Mouse (Mus musculus) CH12.LX (cell line): ENCODE results near the gene Pef1. TPM values are rescaled to one million over a fixed set of nuclear protein-coding genes. Genes with fewer than 3 reads are reported as not detected.

Source experiments
- DNase-seq: peaks from one replicate; pipeline ENCODE4 v3.0.0-alpha.2; 2013; ENCODE audit errors: extremely low read depth
- H3K27ac ChIP-seq: 2 replicates; pipeline ENCODE4 v1.5.1; 2012; ENCODE audit warnings: low read depth, mild to moderate bottlenecking, control low read depth, moderate library complexity; ENCODE audit not compliant: insufficient read depth
- H3K27me3 ChIP-seq: replicated peaks from 2 replicates; pipeline ENCODE3; 2012; ENCODE audit warnings: inconsistent platforms
- H3K36me3 ChIP-seq, 2 experiments: replicated peaks in 1 of 2; 2 replicates each; pipeline versions ENCODE3 to v1.6.1; 2012; ENCODE audit warnings: inconsistent platforms in 1 of 2, low read length in 1 of 2, mild to moderate bottlenecking in 1 of 2, mixed read lengths in 1 of 2, moderate library complexity in 1 of 2; ENCODE audit not compliant: control insufficient read depth in 1 of 2, insufficient read depth in 1 of 2
- H3K4me1 ChIP-seq, 2 experiments: 2 replicates each; pipeline ENCODE4 v1.6.1; 2012; ENCODE audit warnings: inconsistent platforms in 1 of 2, moderate library complexity in 1 of 2; ENCODE audit not compliant: insufficient read depth in 2 of 2, control insufficient read depth in 1 of 2
- H3K4me2 ChIP-seq: 2 replicates; pipeline ENCODE4 v1.6.1; 2012; ENCODE audit warnings: low read depth, mild to moderate bottlenecking, control low read depth; ENCODE audit not compliant: poor library complexity, insufficient read depth, severe bottlenecking
- H3K4me3 ChIP-seq, 3 experiments: fragments of 150-350 bp in 1 of 3; sonication (generic) in 1 of 3; replicated peaks in 1 of 3; 2 replicates each; pipeline versions ENCODE3 to v1.5.1; 2011 to 2012; ENCODE audit warnings: low read depth in 2 of 3, low read length in 2 of 3, mild to moderate bottlenecking in 2 of 3, moderate library complexity in 2 of 3, control low read depth in 1 of 3, improper control_type of control experiment in 1 of 3, inconsistent platforms in 1 of 3, mixed read lengths in 1 of 3; ENCODE audit not compliant: poor library complexity in 1 of 3
- H3K79me2 ChIP-seq: replicated peaks from 2 replicates; pipeline ENCODE4 v1.6.1; 2012; ENCODE audit warnings: mild to moderate bottlenecking, moderate library complexity; ENCODE audit not compliant: control insufficient read depth, poor library complexity, insufficient read depth, severe bottlenecking; ENCODE audit errors: extremely low read depth
- H3K9ac ChIP-seq: 2 replicates; pipeline ENCODE4 v1.6.1; 2012; ENCODE audit warnings: low read depth, mild to moderate bottlenecking, control low read depth, moderate library complexity; ENCODE audit not compliant: insufficient read depth
- H3K9me3 ChIP-seq: replicated peaks from 2 replicates; pipeline ENCODE3; 2012; ENCODE audit warnings: low read length, inconsistent platforms, mixed read lengths
- CHD1 ChIP-seq: IDR thresholded peaks from 2 replicates; pipeline ENCODE4 v1.6.1; 2012; ENCODE audit warnings: low read depth, low read length, improper control_type of control experiment, inconsistent platforms
- CHD2 ChIP-seq: IDR thresholded peaks from 2 replicates; pipeline ENCODE4 v1.6.1; 2011; ENCODE audit warnings: low read length, improper control_type of control experiment
- E2F4 ChIP-seq: IDR thresholded peaks from 2 replicates; pipeline ENCODE4 v1.6.1; 2011; ENCODE audit warnings: low read depth, low read length, improper control_type of control experiment; ENCODE audit not compliant: insufficient replicate concordance
- ELF1 ChIP-seq: IDR thresholded peaks from 2 replicates; pipeline ENCODE4 v1.6.1; 2014; ENCODE audit warnings: low read depth, mild to moderate bottlenecking, inconsistent platforms, low read length, improper control_type of control experiment
- EP300 ChIP-seq: IDR thresholded peaks from 2 replicates; pipeline ENCODE4 v1.6.1; 2011; ENCODE audit warnings: low read length, improper control_type of control experiment
- HCFC1 ChIP-seq: IDR thresholded peaks from 2 replicates; pipeline ENCODE4 v1.6.1; 2012; ENCODE audit warnings: low read depth, mild to moderate bottlenecking, inconsistent platforms, low read length, improper control_type of control experiment
- IRF4 ChIP-seq: IDR thresholded peaks from 2 replicates; pipeline ENCODE4 v1.6.1; 2014; ENCODE audit warnings: low read depth, mild to moderate bottlenecking, inconsistent platforms, low read length, improper control_type of control experiment
- JUND ChIP-seq: conservative IDR thresholded peaks from 2 replicates; pipeline ENCODE4 v1.6.1; 2011; ENCODE audit warnings: low read depth, low read length, improper control_type of control experiment
- MAFK ChIP-seq: IDR thresholded peaks from 2 replicates; pipeline ENCODE4 v1.6.1; 2011; ENCODE audit warnings: low read length, improper control_type of control experiment; ENCODE audit not compliant: insufficient replicate concordance
- MAX ChIP-seq: IDR thresholded peaks from 2 replicates; pipeline ENCODE4 v1.6.1; 2011; ENCODE audit warnings: low read length, improper control_type of control experiment
- MAZ ChIP-seq: IDR thresholded peaks from 2 replicates; pipeline ENCODE4 v1.6.1; 2012; ENCODE audit warnings: low read depth, mild to moderate bottlenecking, inconsistent platforms, low read length, improper control_type of control experiment, moderate library complexity
- MXI1 ChIP-seq: IDR thresholded peaks from 2 replicates; pipeline ENCODE4 v1.6.1; 2011; ENCODE audit warnings: mild to moderate bottlenecking, low read depth, low read length, improper control_type of control experiment
- MYC ChIP-seq: IDR thresholded peaks from 2 replicates; pipeline ENCODE4 v1.6.1; 2011; ENCODE audit warnings: low read depth, mild to moderate bottlenecking, improper control_type of control experiment, low read length
- NRF1 ChIP-seq: IDR thresholded peaks from 2 replicates; pipeline ENCODE4 v1.6.1; 2014; ENCODE audit warnings: low read depth, mild to moderate bottlenecking, inconsistent platforms, low read length, improper control_type of control experiment, moderate library complexity
- PAX5 ChIP-seq: IDR thresholded peaks from 2 replicates; pipeline ENCODE4 v1.6.1; 2012; ENCODE audit warnings: low read length, inconsistent platforms, mixed read lengths
- POLR2A ChIP-seq: IDR thresholded peaks from 2 replicates; pipeline ENCODE4 v1.6.1; 2011; ENCODE audit warnings: low read depth, mild to moderate bottlenecking, improper control_type of control experiment, low read length
- SIN3A ChIP-seq: IDR thresholded peaks from 2 replicates; pipeline ENCODE4 v1.6.1; 2012; ENCODE audit warnings: low read length, improper control_type of control experiment, inconsistent platforms
- TCF12 ChIP-seq: IDR thresholded peaks from 2 replicates; pipeline ENCODE4 v1.6.1; 2014; ENCODE audit warnings: low read depth, mild to moderate bottlenecking, inconsistent platforms, low read length, improper control_type of control experiment
- UBTF ChIP-seq: IDR thresholded peaks from 2 replicates; pipeline ENCODE4 v1.6.1; 2012; ENCODE audit warnings: low read depth, mild to moderate bottlenecking, inconsistent platforms, low read length, improper control_type of control experiment, moderate library complexity
- USF2 ChIP-seq: conservative IDR thresholded peaks from 2 replicates; pipeline ENCODE4 v1.6.1; 2011; ENCODE audit warnings: low read depth, low read length, improper control_type of control experiment
- ZC3H11A ChIP-seq: IDR thresholded peaks from 2 replicates; pipeline ENCODE4 v1.6.1; 2012; ENCODE audit warnings: low read depth, mild to moderate bottlenecking, inconsistent platforms, low read length, improper control_type of control experiment
- ZNF384 ChIP-seq: IDR thresholded peaks from 2 replicates; pipeline ENCODE4 v1.6.1; 2012; ENCODE audit warnings: low read depth, low read length, improper control_type of control experiment, inconsistent platforms
- dilution Hi-C: fragments of 300-500 bp; cut with MboI; formaldehyde crosslinking; loops from 2 replicates; pipeline ENCODE4 v1.14.3; 2020; ENCODE audit warnings: low sequenced_read_pairs; ENCODE audit not compliant: extremely low pct_unique_long_range_greater_than_20kb, extremely low pct_ligation_motif_present
- in situ Hi-C: fragments of 300-500 bp; cut with MboI; formaldehyde crosslinking; loops from 3 replicates; pipeline ENCODE4 v1.14.3; 2019; ENCODE audit warnings: low sequenced_read_pairs, low pct_ligation_motif_present, low pct_unique_long_range_greater_than_20kb, mixed read lengths
- polyA plus RNA-seq: library from polyadenylated mRNA; unstranded; fragments of >175 nt; gene quantifications from 2 replicates; pipeline ENCODE4 v1.2.1, GENCODE M21; 2012; ENCODE audit warnings: low read depth; ENCODE audit not compliant: insufficient read length
- total RNA-seq, 2 experiments: library from RNA; depleted of rRNA; stranded (reverse); fragments of 300-350 nt in 1 of 2; fragments of >200 nt in 1 of 2; gene quantifications; 2 replicates each; pipeline ENCODE4 v1.2.3; 2012 to 2014

Pef1 gene
- total and polyA plus RNA-seq, 3 experiments: 26.2 to 38.6 (median 32.5) TPM

GRCm38 (mm10) chr4:130175072-130175711 lies 72.8 kb downstream of the Pef1 start, which contains the start of gene Tinagl1:
Gene Tinagl1, minus strand, starts transcription at chr4:130175122.
- H3K9ac ChIP-seq: no peak within 1 kb of the TSS
- no peak within 1 kb of the TSS for H3K4me3 ChIP-seq
- peaks cover 88% of the 10 kb centered on the region for H3K27me3 ChIP-seq
- DNase-seq: no peak
- H3K9me3 ChIP-seq: no peaks in the 10 kb centered on the region
- H3K4me1 ChIP-seq: peaks cover 3 to 4% of the 10 kb centered on the region in 2 experiments; a peak in 2 of 4 replicates
- no peaks in the 10 kb centered on the region for H3K79me2 ChIP-seq
- H3K4me2 ChIP-seq: peak within 1 kb of the TSS; percentile 27
- dilution Hi-C loops (no loop called here), in situ Hi-C loops (no loop called here)
- H3K36me3 ChIP-seq: no peaks in the 10 kb centered on the region
- no peak within 1 kb of the TSS for H3K27ac ChIP-seq
- TF ChIP-seq NRF1: no peak
- no peak for TF ChIP-seq CHD2
- no peak for TF ChIP-seq UBTF
- no peak for TF ChIP-seq MAZ
- no peak for TF ChIP-seq E2F4
- no peak for TF ChIP-seq SIN3A
- TF ChIP-seq JUND: no peak
- no peak for TF ChIP-seq ZC3H11A
- no peak for TF ChIP-seq POLR2A
- TF ChIP-seq ZNF384: no peak
- no peak for TF ChIP-seq MYC
- TF ChIP-seq HCFC1: no peak
- TF ChIP-seq MAX: no peak
- TF ChIP-seq MXI1: no peak
- TF ChIP-seq EP300: no peak
- TF ChIP-seq CHD1: no peak
- no peak for TF ChIP-seq TCF12
- no peak for TF ChIP-seq MAFK
- TF ChIP-seq PAX5: no peak
- no peak for TF ChIP-seq USF2

DNA sequence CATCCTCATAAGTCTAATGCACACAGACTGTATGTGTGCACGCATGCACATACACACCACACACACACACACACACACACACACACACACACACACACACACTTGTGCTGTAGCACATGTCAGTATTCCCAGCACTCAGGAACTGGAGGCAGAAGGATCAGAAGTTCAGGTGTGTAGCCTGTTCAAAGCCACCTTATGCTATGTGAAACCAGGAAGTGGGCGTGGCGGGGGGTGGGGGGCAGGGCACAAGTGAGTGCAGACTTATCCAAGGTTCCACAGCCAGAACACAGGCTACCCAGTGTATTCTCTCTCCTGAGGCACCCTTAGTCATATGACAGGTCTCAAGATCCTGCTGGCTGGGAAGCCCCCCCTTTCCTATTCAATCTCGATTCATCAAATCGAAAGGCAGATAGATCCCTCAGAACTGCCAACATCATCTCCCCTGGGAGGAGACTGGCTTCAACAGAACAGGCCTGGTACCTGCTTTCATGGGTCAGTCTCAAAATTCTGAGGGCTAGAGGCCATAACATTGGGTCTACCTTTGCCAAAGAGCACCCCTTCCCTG lies 73.9 kb downstream of the Pef1 start:
- peaks cover 3 to 4% of the 10 kb centered on the region in 2 experiments; a peak in 2 of 4 replicates for H3K4me1 ChIP-seq
- H3K27me3 ChIP-seq: peaks cover 86% of the 10 kb centered on the region
- in situ Hi-C loops: no loop called here
- H3K27ac ChIP-seq: no peak overlapping the region
- H3K9me3 ChIP-seq: no peaks in the 10 kb centered on the region
- H3K36me3 ChIP-seq: no peaks in the 10 kb centered on the region
- H3K79me2 ChIP-seq: no peaks in the 10 kb centered on the region
- no peak for DNase-seq
- TF ChIP-seq IRF4 (no peak), CHD2 (peak; percentile 37; the same call in 1 of the 2 replicates), CHD1 (no peak), ELF1 (peak; percentile 48; the same call in 1 of the 2 replicates)
- dilution Hi-C loops: no loop called here
- no peak overlapping the region for H3K4me3 ChIP-seq
- H3K4me2 ChIP-seq: no peak overlapping the region
- no peak overlapping the region for H3K9ac ChIP-seq
